Mouse (Mus musculus) liver, embryonic 14.5 days (tissue): ENCODE measurements at regions not wholly inside any gene's neighbourhood (a gene's known extent, or its start where the extent isn't known, plus 50 kb on each side); places are given as distances from the start of the nearest gene placed in this dataset.

ENCODE experiments used
- CTCF ChIP-seq: IDR thresholded peaks from 2 replicates; pipeline ENCODE4 v1.5.1; 2016; ENCODE audit warnings: antibody characterized with exemption, low read depth, control low read depth
- EP300 ChIP-seq: IDR thresholded peaks from 2 replicates; pipeline ENCODE4 v1.6.1; 2016; ENCODE audit warnings: antibody characterized with exemption, low read depth

GRCm38 (mm10) chr9:91959592-91959991 lies 233.1 kb upstream of the Plscr5 start:
- TF ChIP-seq CTCF: no peak
- no peak for TF ChIP-seq EP300
